Mouse (Mus musculus) neural tube, embryonic 15.5 days (tissue): ENCODE data around the gene Olfr324. TPM values are rescaled to one million over a fixed set of nuclear protein-coding genes. Genes with fewer than 3 reads are reported as not detected.

ENCODE experiments used
- ATAC-seq: fragments of 200-750 bp; cut with Nextera tagmentation; 2 replicates; pipeline ENCODE4 v1.8.0; 2017; ENCODE audit warnings: mild to moderate bottlenecking, moderate TSS enrichment, moderate library complexity; ENCODE audit not compliant: low FRiP score
- H3K27ac ChIP-seq: fragments of 300-500 bp; sonication (generic); replicated peaks from 2 replicates; pipeline ENCODE4 v1.5.1; 2015; ENCODE audit warnings: mild to moderate bottlenecking, inconsistent platforms
- H3K27me3 ChIP-seq: fragments of 300-500 bp; sonication (generic); replicated peaks from 2 replicates; pipeline ENCODE4 v1.6.1; 2015; ENCODE audit warnings: inconsistent platforms
- H3K36me3 ChIP-seq: fragments of 300-500 bp; sonication (generic); 2 replicates; pipeline ENCODE4 v1.6.1; 2015; ENCODE audit warnings: inconsistent platforms
- H3K4me1 ChIP-seq: fragments of 300-500 bp; sonication (generic); 2 replicates; pipeline ENCODE4 v1.6.1; 2015; ENCODE audit warnings: inconsistent platforms
- H3K4me2 ChIP-seq: fragments of 300-500 bp; sonication (generic); 2 replicates; pipeline ENCODE4 v1.6.1; 2015; ENCODE audit warnings: inconsistent platforms, mild to moderate bottlenecking, moderate library complexity
- H3K4me3 ChIP-seq: fragments of 300-500 bp; sonication (generic); replicated peaks from 2 replicates; pipeline ENCODE4 v1.5.1; 2015; ENCODE audit warnings: mild to moderate bottlenecking, inconsistent platforms
- H3K9ac ChIP-seq: fragments of 300-500 bp; sonication (generic); replicated peaks from 2 replicates; pipeline ENCODE4 v1.6.1; 2015; ENCODE audit warnings: mild to moderate bottlenecking, inconsistent platforms
- H3K9me3 ChIP-seq: fragments of 300-500 bp; sonication (generic); replicated peaks from 2 replicates; pipeline ENCODE4 v1.6.1; 2016; ENCODE audit warnings: inconsistent platforms
- WGBS: fragments of 180-500 bp; shearing (Covaris S2); methylation state at CpG from one replicate; pipeline ENCODE4 v1.1.7; 2015; ENCODE audit warnings: mixed read lengths; 5-methylcytosine and 5-hydroxymethylcytosine counted together
- polyA plus RNA-seq: library from polyadenylated mRNA; unstranded; fragments of >200 nt; fragmentation: Nextera tagmentation; extraction: Ambion mirVana; gene quantifications from 2 replicates; pipeline ENCODE4 v1.2.1, GENCODE M21; 2015

Olfr324 gene
- polyA plus RNA-seq, 1 experiment from 2014 or later: 0.12 TPM

GRCm38 (mm10) chr11:58638176-58638701, 43.3 kb downstream of the Olfr324 start:
- no peak for ATAC-seq
- WGBS: 73% methylated on average over 7 of the region's 7 CpGs
- Histone ChIP-seq H3K4me2 (no peak overlapping the region), H3K27me3 (peaks cover 26% of the 10 kb centered on the region), H3K9me3 (no peaks in the 10 kb centered on the region), H3K27ac (no peak overlapping the region), H3K9ac (no peak overlapping the region), H3K4me1 (peaks cover 12% of the 10 kb centered on the region), H3K36me3 (no peaks in the 10 kb centered on the region), H3K4me3 (no peak overlapping the region)

- ATAC-seq: no peak; the same call in 1 of the 2 replicates
- WGBS: 2% methylated on average over 34 of the region's 34 CpGs
- peak within 1 kb of the TSS; percentile 46 for H3K4me3 ChIP-seq
- peaks cover 26% of the 10 kb centered on the region for H3K27me3 ChIP-seq
- H3K9me3 ChIP-seq: no peaks in the 10 kb centered on the region
- H3K4me2 ChIP-seq: peak within 1 kb of the TSS; percentile 97
- peak within 1 kb of the TSS; percentile 48 for H3K9ac ChIP-seq
- no peak within 1 kb of the TSS for H3K27ac ChIP-seq
- no peaks in the 10 kb centered on the region for H3K36me3 ChIP-seq
- peaks cover 12% of the 10 kb centered on the region for H3K4me1 ChIP-seq
Observed at GRCm38 (mm10) chr11:58640272-58640867, 45.5 kb downstream of the Olfr324 start, which contains the start of gene Trim58. Gene Trim58 (plus strand): TSS chr11:58640465.

- 0 out of 2 replicates have a peak overlapping the region, but pooled peaks have one; percentile 48 for H3K9ac ChIP-seq
- peak overlapping the region; percentile 97 for H3K4me2 ChIP-seq
- no peak for ATAC-seq
- peaks cover 12% of the 10 kb centered on the region for H3K4me1 ChIP-seq
- H3K27ac ChIP-seq: no peak overlapping the region
- H3K4me3 ChIP-seq: peak overlapping the region; percentile 46
- H3K36me3 ChIP-seq: no peaks in the 10 kb centered on the region
- H3K27me3 ChIP-seq: peaks cover 26% of the 10 kb centered on the region
- H3K9me3 ChIP-seq: no peaks in the 10 kb centered on the region
- WGBS: 29% methylated on average over 14 of the region's 14 CpGs
Observed at GRCm38 (mm10) chr11:58641057-58641456, 46.1 kb downstream of the Olfr324 start.

- Histone ChIP-seq H3K27me3 (peaks cover 26% of the 10 kb centered on the region), H3K4me3 (no peak overlapping the region), H3K27ac (no peak overlapping the region), H3K4me1 (peaks cover 12% of the 10 kb centered on the region), H3K9ac (no peak overlapping the region), H3K4me2 (no peak overlapping the region), H3K9me3 (no peaks in the 10 kb centered on the region), H3K36me3 (no peaks in the 10 kb centered on the region)
- 85% methylated on average over 13 of the region's 13 CpGs for WGBS
- ATAC-seq: no peak
Observed at GRCm38 (mm10) chr11:58641638-58642358, 46.9 kb downstream of the Olfr324 start.

- Histone ChIP-seq H3K27ac (no peak overlapping the region), H3K9ac (no peak overlapping the region), H3K4me1 (peaks cover 12% of the 10 kb centered on the region), H3K27me3 (peaks cover 23% of the 10 kb centered on the region), H3K36me3 (no peaks in the 10 kb centered on the region), H3K9me3 (no peaks in the 10 kb centered on the region), H3K4me2 (no peak overlapping the region), H3K4me3 (no peak overlapping the region)
- ATAC-seq: no peak
- WGBS: 38% methylated on average over 6 of the region's 6 CpGs
Observed at GRCm38 (mm10) chr11:58643350-58643749, 48.4 kb downstream of the Olfr324 start.

Other genes with a start within 250 kb of the Olfr324 start
- gene Lypd8, start 216.1 kb upstream of the Olfr324 start, polyA plus RNA-seq: 0.37 and 19.8 TPM in 2 replicates
- gene 1810065E05Rik, start 174.0 kb upstream of the Olfr324 start, polyA plus RNA-seq: not detected in 2 replicates
- not detected in 2 replicates for gene Gm12253, start 162.6 kb upstream of the Olfr324 start, polyA plus RNA-seq
- gene Lypd9, start 142.2 kb upstream of the Olfr324 start, polyA plus RNA-seq: not detected in 2 replicates
- not detected in 2 replicates for gene Olfr30, start 132.8 kb upstream of the Olfr324 start, polyA plus RNA-seq
- gene Olfr332, start 102.6 kb upstream of the Olfr324 start, polyA plus RNA-seq: not detected in 2 replicates
- gene Olfr331, start 92.5 kb upstream of the Olfr324 start, polyA plus RNA-seq: not detected in 2 replicates
- 0.15 and 0.20 TPM in 2 replicates for gene Olfr330, start 60.3 kb upstream of the Olfr324 start, polyA plus RNA-seq
- 0.09 TPM in 1 of 2 replicates, not detected in the other for gene Olfr329-ps, start 48.7 kb upstream of the Olfr324 start, polyA plus RNA-seq
- gene Olfr328, start 39.5 kb upstream of the Olfr324 start, polyA plus RNA-seq: 0.06 and 0.10 TPM in 2 replicates
- 0.19 TPM in 1 of 2 replicates, not detected in the other for gene Olfr224, start 24.6 kb upstream of the Olfr324 start, polyA plus RNA-seq
- not detected in 2 replicates for gene Olfr325, start 17.4 kb upstream of the Olfr324 start, polyA plus RNA-seq
- gene 2210407C18Rik, start 21.0 kb downstream of the Olfr324 start, polyA plus RNA-seq: not detected in 2 replicates
- not detected in 2 replicates for gene Olfr323, start 35.4 kb downstream of the Olfr324 start, polyA plus RNA-seq
- gene Trim58, start 45.4 kb downstream of the Olfr324 start, polyA plus RNA-seq: 0.19 and 0.29 TPM in 2 replicates
- gene Olfr322, start 63.7 kb downstream of the Olfr324 start, polyA plus RNA-seq: not detected in 2 replicates
- not detected in 2 replicates for gene Olfr320, start 86.0 kb downstream of the Olfr324 start, polyA plus RNA-seq
- not detected in 2 replicates for gene Olfr319, start 104.0 kb downstream of the Olfr324 start, polyA plus RNA-seq
- not detected in 2 replicates for gene Olfr318, start 128.9 kb downstream of the Olfr324 start, polyA plus RNA-seq
- 0.17 and 0.26 TPM in 2 replicates for gene Olfr317, start 144.1 kb downstream of the Olfr324 start, polyA plus RNA-seq
- gene Olfr316, start 157.6 kb downstream of the Olfr324 start, polyA plus RNA-seq: not detected in 2 replicates
- gene Olfr315, start 178.1 kb downstream of the Olfr324 start, polyA plus RNA-seq: not detected in 2 replicates
- gene Olfr314, start 187.8 kb downstream of the Olfr324 start, polyA plus RNA-seq: 0.06 TPM in 1 of 2 replicates, not detected in the other
- gene Fam183b, start 206.8 kb downstream of the Olfr324 start, polyA plus RNA-seq: 10.1 and 15.2 TPM in 2 replicates
- not detected in 2 replicates for gene Olfr313, start 219.9 kb downstream of the Olfr324 start, polyA plus RNA-seq
- not detected in 2 replicates for gene Olfr312, start 234.1 kb downstream of the Olfr324 start, polyA plus RNA-seq
- gene Olfr311, start 244.1 kb downstream of the Olfr324 start, polyA plus RNA-seq: not detected in 2 replicates